Mouse (Mus musculus): ENCODE measurements around the gene Stra8. TPM values are rescaled to one million over a fixed set of nuclear protein-coding genes. Genes with fewer than 3 reads are reported as not detected.
A peak's percentile ranks its signal among the peaks of the same experiment; 100 is the strongest.

Gene Stra8
- total RNA-seq, 2 experiments from 2014 or later: not detected

GRCm38 (mm10) chr6:34932633-34933032, 12.7 kb downstream of the Stra8 start:
- DNase-seq (ENCODE audit: low spot score in 2 of 2): no peak
- intact Hi-C loops (cut with DNase I): no loop called here

DNA sequence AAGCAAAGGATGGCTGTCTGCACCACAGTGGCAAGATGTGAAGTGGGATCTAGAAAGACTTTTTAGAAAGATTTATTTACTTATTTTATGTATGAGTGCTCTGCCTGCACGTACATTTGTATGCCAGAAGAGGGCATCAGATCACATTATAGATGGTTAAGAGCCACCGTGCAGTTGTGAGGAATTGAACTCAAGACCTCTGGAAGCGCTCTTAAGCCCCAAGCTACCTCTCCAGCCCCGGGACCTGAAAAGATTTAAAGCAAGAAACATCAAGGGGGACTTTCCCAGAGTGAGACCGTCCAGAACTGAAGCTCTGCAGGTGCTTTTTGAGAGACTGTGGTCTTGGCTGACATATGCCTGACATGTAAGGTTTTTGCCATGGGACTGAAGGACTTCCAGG, 16.8 kb downstream of the Stra8 start:
- intact Hi-C loops (cut with DNase I): loop anchor here (5.0 kb wide), 1 partner anchor 36 kb away; no protein-coding TSS in a partner anchor
- no peak for DNase-seq (ENCODE audit: low spot score in 2 of 2)

GRCm38 (mm10) chr6:34938280-34938928, 18.4 kb downstream of the Stra8 start:
- no peak for DNase-seq (ENCODE audit: low spot score in 2 of 2)
- intact Hi-C loops (cut with DNase I): loop anchor here (5.0 kb wide), 1 partner anchor 34 kb away; no protein-coding TSS in a partner anchor

DNA sequence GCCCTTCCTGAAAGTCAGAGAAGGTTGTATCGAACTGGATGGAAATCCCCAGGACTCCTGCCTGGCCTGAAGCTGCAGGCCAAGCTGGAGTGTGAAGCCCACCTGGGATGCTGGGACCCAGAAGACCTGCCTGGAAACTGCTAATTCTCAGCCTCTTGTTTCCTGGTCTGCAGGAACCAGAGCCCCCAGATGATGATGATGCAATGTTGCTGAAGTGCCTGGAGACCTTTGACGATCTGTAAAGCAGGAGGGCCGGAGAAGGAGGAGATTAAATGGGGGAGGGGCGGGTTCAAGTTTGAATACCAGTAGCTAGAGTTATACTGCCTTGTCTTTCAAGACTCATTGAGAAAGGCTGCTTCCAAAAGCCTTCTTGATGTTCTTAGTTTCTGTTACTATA, 19.0 kb downstream of the Stra8 start:
- intact Hi-C loops (cut with DNase I): loop anchor here (5.0 kb wide), 1 partner anchor 33 kb away; no protein-coding TSS in a partner anchor
- DNase-seq (ENCODE audit: low spot score in 2 of 2): no peak

DNA sequence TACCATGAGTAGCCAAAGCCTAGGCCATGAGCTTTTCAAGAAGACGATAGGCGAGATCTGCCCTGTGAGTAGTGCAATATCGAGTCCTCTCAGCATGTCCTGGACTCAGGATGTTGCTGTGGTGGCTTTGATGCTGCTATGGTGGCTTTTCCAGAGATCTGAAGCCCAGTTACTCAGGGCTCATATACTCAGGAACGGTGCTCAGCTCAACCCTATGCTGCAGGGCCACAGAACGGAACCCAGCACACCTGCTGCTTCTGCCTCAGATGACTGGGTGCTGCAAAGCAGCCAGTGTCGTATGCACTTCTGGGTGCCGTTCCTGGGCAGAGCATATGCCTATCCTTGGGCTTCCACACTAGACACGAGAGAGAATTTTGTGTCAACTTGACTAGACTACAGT, 19.5 kb downstream of the Stra8 start:
- DNase-seq (ENCODE audit: low spot score in 2 of 2): no peak
- intact Hi-C loops (cut with DNase I): loop anchor here (5.0 kb wide), 1 partner anchor 33 kb away; no protein-coding TSS in a partner anchor

- DNase-seq (ENCODE audit: low spot score in 2 of 2): no peak
- intact Hi-C loops (cut with DNase I): no loop called here
Observed at GRCm38 (mm10) chr6:34941496-34941895, 21.5 kb downstream of the Stra8 start.

GRCm38 (mm10) chr6:34942446-34942845, 22.5 kb downstream of the Stra8 start:
- DNase-seq (ENCODE audit: low spot score in 2 of 2): no peak
- intact Hi-C loops (cut with DNase I): no loop called here

DNA sequence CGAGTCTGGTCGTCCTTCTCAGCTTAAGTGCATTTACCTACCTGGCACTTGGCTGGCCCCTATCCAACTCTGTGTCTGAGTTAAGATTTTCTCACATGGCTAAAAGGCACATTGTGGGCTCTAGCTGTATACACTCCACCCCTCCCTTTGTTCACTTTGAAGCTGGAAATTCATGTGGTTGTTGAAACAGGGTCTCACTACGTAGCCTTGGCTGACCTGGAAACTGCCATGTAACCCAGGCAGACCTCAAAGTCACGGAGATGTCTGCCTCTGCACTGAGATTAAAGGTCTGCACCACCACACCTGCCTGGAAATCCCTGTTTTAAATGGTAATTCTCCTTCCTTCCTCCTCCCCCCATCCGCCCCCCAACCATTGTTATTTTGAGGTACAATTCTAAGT, 23.5 kb downstream of the Stra8 start:
- intact Hi-C loops (cut with DNase I): no loop called here
- no peak for DNase-seq (ENCODE audit: low spot score in 2 of 2)

GRCm38 (mm10) chr6:34946486-34947079, 26.6 kb downstream of the Stra8 start:
- DNase-seq (ENCODE audit: low spot score in 2 of 2): no peak
- intact Hi-C loops (cut with DNase I): no loop called here

DNA sequence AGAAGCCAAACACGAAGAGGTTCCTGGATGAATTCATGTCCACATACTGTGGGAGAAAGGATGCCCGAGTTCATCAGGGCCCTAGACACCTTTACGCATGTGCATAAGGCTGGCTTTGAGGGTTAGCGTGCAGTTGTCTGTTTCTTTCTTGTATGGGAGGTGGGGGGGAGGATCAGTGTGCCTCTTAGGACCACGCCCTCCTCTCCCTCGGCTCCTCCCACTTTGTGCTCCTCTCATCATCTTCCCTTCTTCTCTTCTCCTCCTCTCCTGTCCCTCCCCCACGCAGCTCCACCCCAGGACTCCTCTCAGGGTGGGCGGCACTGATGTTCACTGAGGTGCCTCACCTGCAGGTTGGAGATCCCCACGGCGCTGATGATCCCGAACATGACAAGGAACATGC, 28.5 kb downstream of the Stra8 start:
- DNase-seq (ENCODE audit: low spot score in 2 of 2): peak in 1 of 2 experiments; percentile 12
- intact Hi-C loops (cut with DNase I): no loop called here

GRCm38 (mm10) chr6:34951518-34951917, 31.6 kb downstream of the Stra8 start:
- no peak for DNase-seq (ENCODE audit: low spot score in 2 of 2)
- intact Hi-C loops (cut with DNase I): no loop called here

DNA sequence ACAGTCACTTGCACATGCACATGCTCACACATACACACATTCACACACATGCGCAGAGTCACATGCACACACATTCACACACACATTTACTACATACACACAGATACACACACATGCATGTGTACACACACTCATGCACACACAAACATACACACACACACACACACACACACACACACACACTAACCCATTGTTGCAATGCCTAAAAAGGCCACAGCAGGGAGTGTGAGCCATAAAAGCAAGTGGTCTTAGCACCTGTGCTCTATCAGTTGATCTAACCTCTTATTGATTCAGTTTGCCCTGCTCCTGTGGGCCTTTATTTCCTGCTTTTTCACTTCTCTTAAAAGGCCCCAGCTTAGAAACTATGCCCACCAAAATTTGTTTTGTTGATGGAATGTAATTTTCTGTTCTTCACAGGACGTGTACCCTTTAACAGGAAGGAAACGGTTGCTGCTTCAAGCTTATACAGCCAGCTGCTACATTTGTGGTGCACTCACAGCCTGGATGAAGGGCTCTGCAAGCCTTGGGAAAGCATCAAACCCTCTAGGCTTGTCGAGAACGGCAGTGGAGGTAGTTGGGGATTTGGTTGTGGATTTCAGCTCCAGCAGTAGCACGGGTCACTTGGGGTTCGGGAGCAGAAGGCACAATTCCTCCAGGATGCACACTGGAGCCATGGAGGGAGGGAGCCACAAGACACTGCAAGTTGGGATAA, 32.1 kb downstream of the Stra8 start:
- intact Hi-C loops (cut with DNase I): no loop called here
- DNase-seq (ENCODE audit: low spot score in 2 of 2): no peak

GRCm38 (mm10) chr6:34954926-34955861, 35.2 kb downstream of the Stra8 start:
- intact Hi-C loops (cut with DNase I): no loop called here
- peak in 1 of 2 experiments; percentile 9 for DNase-seq (ENCODE audit: low spot score in 2 of 2)

DNA sequence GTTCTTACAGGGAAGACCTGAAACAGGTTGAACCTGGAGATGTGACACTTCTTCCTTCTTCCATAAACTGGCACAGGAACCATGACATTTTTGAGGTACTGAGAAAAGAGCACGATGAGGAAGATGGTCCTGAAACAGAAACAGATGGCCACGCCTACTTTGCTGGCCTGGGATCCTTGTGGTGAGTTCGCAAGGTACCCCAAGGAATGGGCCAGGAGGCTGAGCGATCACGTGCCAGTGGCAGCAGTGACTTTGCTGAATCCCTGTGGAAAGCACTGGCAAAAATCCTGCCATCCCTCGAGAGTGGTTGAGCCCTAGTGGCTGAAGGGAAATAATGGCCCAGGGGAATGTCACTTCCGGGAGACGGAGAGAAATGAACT, 35.9 kb downstream of the Stra8 start:
- intact Hi-C loops (cut with DNase I): no loop called here
- no peak for DNase-seq (ENCODE audit: low spot score in 2 of 2)

DNA sequence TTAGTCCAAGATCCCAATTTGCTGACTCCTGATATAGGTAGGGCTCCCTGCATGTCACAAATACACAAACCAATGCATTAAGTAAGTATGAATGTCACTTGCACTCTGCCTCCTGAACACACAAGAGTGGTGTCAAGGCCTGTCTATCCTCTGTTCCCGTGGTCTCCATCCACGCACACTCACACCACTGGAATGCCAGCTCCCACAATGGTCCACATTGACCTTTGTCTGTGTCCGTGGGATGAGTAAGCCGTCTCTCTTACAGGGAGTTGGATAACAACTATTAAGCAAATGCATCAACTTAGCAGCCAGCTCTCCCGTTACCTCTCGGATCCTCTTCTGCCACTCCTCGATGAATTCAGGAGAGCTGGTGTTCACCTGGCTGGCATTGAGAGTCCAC, 39.2 kb downstream of the Stra8 start:
- no peak for DNase-seq (ENCODE audit: low spot score in 2 of 2)
- intact Hi-C loops (cut with DNase I): no loop called here

- DNase-seq (ENCODE audit: low spot score in 2 of 2): no peak
- intact Hi-C loops (cut with DNase I): no loop called here
Observed at GRCm38 (mm10) chr6:34964550-34964949, 44.6 kb downstream of the Stra8 start.

GRCm38 (mm10) chr6:34965819-34966539, 46.0 kb downstream of the Stra8 start:
- intact Hi-C loops (cut with DNase I): no loop called here
- no peak for DNase-seq (ENCODE audit: low spot score in 2 of 2)

DNA sequence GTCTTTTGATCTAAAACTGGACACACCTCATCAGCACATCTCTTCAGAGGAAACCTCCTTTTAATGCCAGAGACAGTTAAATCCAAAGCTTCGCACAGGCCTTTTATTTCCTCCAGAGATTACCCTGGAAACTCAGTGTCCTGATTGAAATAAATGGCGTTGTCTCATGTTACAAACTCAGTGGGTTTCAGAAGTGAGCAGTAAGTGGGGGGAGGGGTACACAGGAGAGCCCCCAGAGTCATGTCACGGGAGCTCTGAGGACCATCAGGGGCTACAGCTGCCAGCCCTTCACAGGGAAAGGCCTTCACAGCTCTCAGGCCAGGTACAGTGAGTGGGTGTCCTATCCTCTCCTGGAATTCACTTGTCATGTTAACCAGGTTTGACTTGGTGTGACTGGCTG, 51.2 kb downstream of the Stra8 start:
- no peak for DNase-seq (ENCODE audit: low spot score in 2 of 2)
- intact Hi-C loops (cut with DNase I): loop anchor here (5.0 kb wide), 1 partner anchor 34 kb away; no protein-coding TSS in a partner anchor

DNA sequence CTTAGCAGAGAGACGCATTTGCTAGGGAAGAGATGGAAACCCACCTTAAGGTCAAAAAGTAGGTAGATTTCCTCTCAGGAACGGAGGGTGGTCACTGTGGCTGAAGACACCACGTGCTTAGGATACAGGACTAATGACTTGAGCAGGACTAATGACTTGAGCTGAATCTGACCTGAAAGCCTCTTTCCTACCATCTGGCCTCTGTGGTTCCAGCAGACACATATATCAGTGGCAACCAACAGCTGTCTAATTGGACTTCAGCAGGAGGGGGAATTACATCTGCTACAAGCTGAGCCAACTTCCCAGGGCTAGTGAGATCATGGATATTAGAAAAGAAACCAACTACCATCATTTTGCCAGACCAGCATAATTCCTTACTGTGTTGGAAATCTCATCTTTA, 59.3 kb downstream of the Stra8 start:
- DNase-seq (ENCODE audit: low spot score in 2 of 2): no peak

More for the DNA sequence above, 59.3 kb downstream of the Stra8 start:
- intact Hi-C loops (cut with DNase I): no loop called here

Measured in left cerebral cortex, postnatal 14 days (tissue).